In the genomic region with DNA sequence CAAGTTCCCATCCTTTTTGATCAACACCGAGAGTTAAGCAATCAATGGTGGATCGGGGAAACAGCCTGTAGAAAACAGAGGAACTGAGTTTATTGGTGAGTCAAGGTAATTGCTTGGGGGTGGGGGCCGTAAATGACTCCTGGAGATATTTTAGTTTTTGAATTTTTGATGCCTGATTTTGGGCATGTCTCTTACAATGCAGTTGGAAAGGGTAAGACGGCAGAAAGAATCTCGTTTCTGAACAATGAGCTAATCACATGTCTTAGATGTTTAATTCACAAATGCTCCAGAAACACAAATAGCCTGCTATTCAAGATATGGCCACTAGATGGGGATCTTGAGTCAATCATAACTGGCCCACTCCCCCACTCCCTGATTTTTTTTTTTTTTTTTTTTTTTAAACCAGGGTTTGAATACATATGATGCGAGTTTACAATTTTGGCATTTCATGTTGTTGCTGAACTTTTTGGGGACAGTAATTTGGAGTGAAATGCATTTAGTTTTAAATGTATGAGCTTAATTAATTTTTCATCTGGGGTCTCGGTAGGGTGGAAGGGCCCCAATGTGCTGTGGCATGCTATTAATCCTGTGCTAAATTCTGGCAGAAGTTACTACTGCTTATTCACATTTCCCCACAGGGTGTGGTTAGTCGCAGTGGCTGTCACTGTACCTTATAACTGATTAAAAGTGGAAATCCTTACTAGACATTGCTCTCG, we compare ENCODE assay signal across 8 mouse cellular contexts. TPM values are rescaled to one million over a fixed set of nuclear protein-coding genes. Genes with fewer than 3 reads are reported as not detected.
DNase-seq lines count a peak whose midpoint lies in the region; ATAC-seq and TF ChIP-seq lines count a peak whose summit lies in the region.
"Had no signal": no experiment of that assay in that cellular context is flagged by ENCODE, and none has a peak within 500 bp of the region (broad histone marks: within the 10 kb centered on the region; RNA-seq: fewer than 3 reads in every experiment).

No protein-coding gene starts in this region.

- TF ChIP-seq CTCF in intestine, postnatal 0 days (IDR thresholded peaks at IDR 0.05; ENCODE audit: low read depth) = peak; percentile 79
- TF ChIP-seq CTCF in lung, embryonic 14.5 days (IDR thresholded peaks at IDR 0.05; ENCODE audit: low read depth) = peak; percentile 83

- no peaks in the 10 kb centered on the region for H3K36me3 ChIP-seq in intestine, postnatal 0 days (ENCODE audit: control insufficient read depth, insufficient read depth)
- no peaks in the 10 kb centered on the region for H3K36me3 ChIP-seq in lung, embryonic 14.5 days (ENCODE audit: insufficient read depth)

- H3K27ac ChIP-seq in intestine, postnatal 0 days (ENCODE audit: low read depth, low read length) = no peak overlapping the region
- peak overlapping the region; percentile 87; the same call in 1 of the 2 replicates for H3K27ac ChIP-seq in lung, embryonic 14.5 days (ENCODE audit: low read depth)

- H3K4me3 ChIP-seq in intestine, postnatal 0 days (ENCODE audit: low read depth, low read length) = 0 out of 2 replicates have a peak overlapping the region, but pooled peaks have one; percentile 4
- H3K4me3 ChIP-seq in lung, embryonic 14.5 days (ENCODE audit: low read depth, low read length) = peak overlapping the region; percentile 11; the same call in 1 of the 2 replicates

- peak; percentile 76 for ATAC-seq in granulocyte monocyte progenitor cell, adult 5-6 weeks (replicated peaks; ENCODE audit: poor library complexity, severe bottlenecking)
- no peak for ATAC-seq in intestine, postnatal 0 days
- peak; percentile 40; the same call in 1 of the 2 replicates for ATAC-seq in lung, embryonic 14.5 days (ENCODE audit: insufficient read depth)

- no peaks in the 10 kb centered on the region for H3K9me3 ChIP-seq in intestine, postnatal 0 days (ENCODE audit: control insufficient read depth)
- H3K9me3 ChIP-seq in lung, embryonic 14.5 days (ENCODE audit: low read depth, low read length) = no peaks in the 10 kb centered on the region

- no peaks in the 10 kb centered on the region for H3K4me1 ChIP-seq in intestine, postnatal 0 days (replicated peaks; ENCODE audit: control insufficient read depth, insufficient read depth, low read length)
- peaks cover 10% of the 10 kb centered on the region; the same call in 1 of the 2 replicates for H3K4me1 ChIP-seq in lung, embryonic 14.5 days (ENCODE audit: insufficient read depth)

- DNase-seq in urinary bladder, postnatal 14 days (ENCODE audit: low spot score) = peak; percentile 36
- no peak for DNase-seq in urinary bladder, postnatal 4 days (ENCODE audit: low spot score in 2 of 2)
- peak; percentile 28 for DNase-seq in cerebellum, adult 11-12 months
- DNase-seq in lung, embryonic 14.5 days = peak; percentile 91
- peak; percentile 63 for DNase-seq in retina, postnatal 7 days (ENCODE audit: low read depth, low spot score)

- 31% methylated on average over 9 of the region's 9 CpGs for WGBS in intestine, postnatal 0 days
- 24% methylated on average over 9 of the region's 9 CpGs for WGBS in lung, embryonic 14.5 days

- H3K27me3 ChIP-seq in intestine, postnatal 0 days (replicated peaks; ENCODE audit: control insufficient read depth, insufficient read depth, low read length) = no peaks in the 10 kb centered on the region
- H3K27me3 ChIP-seq in lung, embryonic 14.5 days (ENCODE audit: insufficient read depth, low read length) = no peaks in the 10 kb centered on the region

- H3K9ac ChIP-seq in intestine, postnatal 0 days (ENCODE audit: low read depth, low read length) = no peak overlapping the region
- H3K9ac ChIP-seq in lung, embryonic 14.5 days = no peak overlapping the region

- no peak overlapping the region for H3K4me2 ChIP-seq in intestine, postnatal 0 days (replicated peaks; ENCODE audit: low read depth)
- H3K4me2 ChIP-seq in lung, embryonic 14.5 days = peak overlapping the region; percentile 56

RNA-seq across cellular contexts. Expression of gene 9330182O14Rik, which starts 32.6 kb away (rescaled TPM):
- not detected in 2 replicates for total RNA-seq in granulocyte monocyte progenitor cell, adult 5-6 weeks (2014; fragmentation: Nextera tagmentation)
- not detected in 2 replicates for total RNA-seq in granulocyte monocyte progenitor cell, adult 5-6 weeks (2017)
- not detected in 2 replicates for polyA plus RNA-seq in intestine, postnatal 0 days (2015; fragmentation: Nextera tagmentation; extraction: Ambion mirVana)
- polyA plus RNA-seq in lung, embryonic 14.5 days (2014; fragmentation: Nextera tagmentation; extraction: Ambion mirVana) = not detected in 2 replicates
- polyA plus RNA-seq: gonadal fat pad, adult 2 months had no signal

Comparison
In these comparisons a context has a peak if more than half of its experiments do, and no peak if none do; other contexts are left out.
1. DNase-seq: peak in urinary bladder, postnatal 14 days (single experiment), cerebellum, adult 11-12 months (single experiment), lung, embryonic 14.5 days (single experiment) and retina, postnatal 7 days (single experiment); none in urinary bladder, postnatal 4 days (0 of 2).